Mouse (Mus musculus) sigmoid colon, adult 10 weeks (tissue): ENCODE measurements around the gene Btd. TPM values are rescaled to one million over a fixed set of nuclear protein-coding genes. Genes with fewer than 3 reads are reported as not detected.

Source experiments
- polyA plus RNA-seq: library from polyadenylated mRNA; stranded (reverse); fragments of 350-450 nt; fragmentation: Illumina TruSeq; extraction: RNeasy Lipid Tissue Mini Kit (QIAGEN cat#74804); gene quantifications from one replicate; pipeline ENCODE4 v1.2.3, GENCODE M21; 2014; ENCODE audit warnings: low read depth, low replicate concordance

Btd gene
- 2.1 TPM for polyA plus RNA-seq

DNA sequence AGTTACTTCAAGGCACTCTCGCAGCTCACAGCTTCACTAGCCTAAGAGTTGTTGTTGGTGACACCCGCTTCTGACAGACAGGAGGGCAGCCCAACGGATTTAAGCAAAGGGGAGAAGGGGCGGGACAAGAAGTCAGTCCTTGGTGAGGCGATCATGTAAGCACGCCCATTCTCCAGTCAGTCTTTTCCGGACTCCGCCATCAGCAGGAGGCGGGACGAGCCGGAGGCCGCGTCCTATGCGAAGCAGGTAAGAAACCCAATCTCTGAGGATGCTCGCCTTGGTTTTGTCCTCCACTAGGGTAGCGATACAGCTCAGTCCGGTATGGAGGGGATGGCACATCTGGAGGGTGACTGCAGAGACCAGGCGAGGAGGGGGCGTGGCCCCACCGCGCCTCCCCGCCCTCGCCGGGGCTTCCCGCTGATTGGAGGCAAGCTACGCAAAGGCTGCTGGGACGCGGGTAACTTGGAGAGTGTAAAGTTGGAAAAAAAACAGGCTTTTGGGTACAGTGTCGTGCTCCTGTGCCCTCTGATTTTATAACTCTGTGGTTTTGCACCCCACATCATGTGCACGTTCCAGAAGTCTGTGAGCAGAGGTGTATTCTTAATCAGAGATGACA is at the start of gene Btd, which contains the start of gene Hacl1:
Gene Btd (plus strand): TSS at position 139 of the 616 bp plus-strand sequence.
Gene Hacl1 (minus strand): TSS at position 397 of the 616 bp plus-strand sequence.

DNA sequence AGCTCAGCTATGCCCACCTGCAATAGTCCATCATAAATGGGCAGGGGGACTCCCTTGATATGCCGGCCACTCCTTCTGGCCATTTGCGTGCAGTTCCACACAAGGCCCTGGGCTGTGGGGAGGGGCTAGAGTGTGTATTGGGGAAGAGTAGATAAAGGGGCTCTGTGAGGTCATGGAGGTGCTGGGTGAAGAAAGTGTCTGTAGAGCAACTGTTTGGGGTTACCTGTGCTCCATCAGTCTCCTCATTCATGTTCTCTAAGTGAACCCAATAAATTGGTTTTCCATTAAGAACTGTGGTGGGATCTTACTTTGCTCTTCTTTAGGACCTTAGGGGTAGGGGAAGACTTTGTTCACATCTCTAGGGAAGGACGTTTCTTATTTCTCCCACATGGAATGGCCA is 49.6 kb upstream of the Btd start, which contains the start of gene Colq:
Gene Colq (minus strand): TSS at position 101 of the 400 bp plus-strand sequence.

DNA sequence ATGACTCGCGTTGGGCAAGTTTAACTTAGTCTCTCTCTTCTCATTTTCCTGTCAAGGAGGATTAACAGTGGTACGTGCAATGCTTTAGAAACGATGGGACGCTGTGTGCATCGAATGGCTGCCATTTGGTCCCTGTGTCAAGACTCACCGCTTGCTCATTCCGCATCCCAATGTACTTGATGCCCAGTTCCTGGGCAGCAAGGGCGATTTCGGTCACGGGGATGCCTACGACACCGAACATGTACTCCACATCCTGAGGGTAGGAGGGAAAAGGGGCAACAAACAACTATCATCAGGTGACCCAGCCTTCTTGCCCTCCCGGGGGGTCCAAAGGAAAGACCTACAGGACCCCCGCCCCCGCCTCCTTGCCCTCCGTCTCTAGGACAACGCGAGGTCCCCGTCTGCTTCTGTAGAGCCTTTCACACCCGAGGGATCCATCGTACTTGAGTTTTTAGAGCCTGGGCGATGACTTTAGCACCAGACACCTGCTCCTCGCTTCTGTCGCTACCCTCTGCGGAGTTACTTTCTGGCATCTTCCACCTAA is 410 bp upstream of the Btd start, which contains the start of gene Gm49387:
Gene Gm49387 (minus strand): TSS at position 533 of the 544 bp plus-strand sequence.

Other genes with a start within 250 kb of the Btd start
- gene Sh3bp5, start 204.9 kb upstream of the Btd start, polyA plus RNA-seq, result 25.8 TPM
- gene Eaf1, start 146.6 kb upstream of the Btd start, polyA plus RNA-seq, result 49.8 TPM
- gene Mettl6, start 146.0 kb upstream of the Btd start, polyA plus RNA-seq, result 53.1 TPM
- 0.63 TPM for gene Colq, start 49.7 kb upstream of the Btd start, polyA plus RNA-seq
- gene Gm49387, start 150 bp upstream of the Btd start, polyA plus RNA-seq, result not detected
- gene Hacl1, start 258 bp downstream of the Btd start, polyA plus RNA-seq, result 7.9 TPM
- gene Ankrd28, start 189.6 kb downstream of the Btd start, polyA plus RNA-seq, result 51.6 TPM